Mouse (Mus musculus) embryonic facial prominence, embryonic 13.5 days (tissue): ENCODE results near the gene Zdhhc13. TPM values are rescaled to one million over a fixed set of nuclear protein-coding genes. Genes with fewer than 3 reads are reported as not detected.

Experiments used
- ATAC-seq: fragments of 200-750 bp; cut with Nextera tagmentation; 2 replicates; pipeline ENCODE4 v1.8.0; 2017; ENCODE audit warnings: low read depth; ENCODE audit not compliant: insufficient number of reproducible peaks, insufficient read depth, low FRiP score, low TSS enrichment
- H3K27ac ChIP-seq: fragments of 300-500 bp; sonication (generic); 2 replicates; pipeline ENCODE4 v1.5.1; 2015; ENCODE audit warnings: moderate library complexity, mild to moderate bottlenecking, inconsistent platforms
- H3K27me3 ChIP-seq: fragments of 300-500 bp; sonication (generic); 2 replicates; pipeline ENCODE4 v1.6.1; 2015; ENCODE audit warnings: mild to moderate bottlenecking, inconsistent platforms
- H3K36me3 ChIP-seq: fragments of 300-500 bp; sonication (generic); 2 replicates; pipeline ENCODE4 v1.6.1; 2015; ENCODE audit warnings: mild to moderate bottlenecking, inconsistent platforms
- H3K4me1 ChIP-seq: fragments of 300-500 bp; sonication (generic); 2 replicates; pipeline ENCODE4 v1.6.1; 2015; ENCODE audit warnings: inconsistent platforms
- H3K4me2 ChIP-seq: fragments of 300-500 bp; sonication (generic); 2 replicates; pipeline ENCODE4 v1.6.1; 2015; ENCODE audit warnings: moderate library complexity, mild to moderate bottlenecking, inconsistent platforms
- H3K4me3 ChIP-seq: fragments of 300-500 bp; sonication (generic); 2 replicates; pipeline ENCODE4 v1.5.1; 2015; ENCODE audit warnings: mild to moderate bottlenecking, inconsistent platforms
- H3K9ac ChIP-seq: fragments of 300-500 bp; sonication (generic); 2 replicates; pipeline ENCODE4 v1.6.1; 2015; ENCODE audit warnings: mild to moderate bottlenecking, inconsistent platforms
- H3K9me3 ChIP-seq: fragments of 300-500 bp; sonication (generic); 2 replicates; pipeline ENCODE4 v1.6.1; 2016; ENCODE audit warnings: inconsistent platforms
- WGBS: fragments of 180-500 bp; shearing (Covaris S2); methylation state at CpG from one replicate; pipeline ENCODE4 v1.1.7; 2015; ENCODE audit warnings: mixed read lengths; 5-methylcytosine and 5-hydroxymethylcytosine counted together
- polyA plus RNA-seq: library from polyadenylated mRNA; unstranded; fragments of >200 nt; fragmentation: Nextera tagmentation; extraction: Ambion mirVana; gene quantifications from 2 replicates; pipeline ENCODE4 v1.2.1, GENCODE M21; 2015

Zdhhc13 gene
- polyA plus RNA-seq, 1 experiment from 2014 or later, result 28.5 TPM

DNA sequence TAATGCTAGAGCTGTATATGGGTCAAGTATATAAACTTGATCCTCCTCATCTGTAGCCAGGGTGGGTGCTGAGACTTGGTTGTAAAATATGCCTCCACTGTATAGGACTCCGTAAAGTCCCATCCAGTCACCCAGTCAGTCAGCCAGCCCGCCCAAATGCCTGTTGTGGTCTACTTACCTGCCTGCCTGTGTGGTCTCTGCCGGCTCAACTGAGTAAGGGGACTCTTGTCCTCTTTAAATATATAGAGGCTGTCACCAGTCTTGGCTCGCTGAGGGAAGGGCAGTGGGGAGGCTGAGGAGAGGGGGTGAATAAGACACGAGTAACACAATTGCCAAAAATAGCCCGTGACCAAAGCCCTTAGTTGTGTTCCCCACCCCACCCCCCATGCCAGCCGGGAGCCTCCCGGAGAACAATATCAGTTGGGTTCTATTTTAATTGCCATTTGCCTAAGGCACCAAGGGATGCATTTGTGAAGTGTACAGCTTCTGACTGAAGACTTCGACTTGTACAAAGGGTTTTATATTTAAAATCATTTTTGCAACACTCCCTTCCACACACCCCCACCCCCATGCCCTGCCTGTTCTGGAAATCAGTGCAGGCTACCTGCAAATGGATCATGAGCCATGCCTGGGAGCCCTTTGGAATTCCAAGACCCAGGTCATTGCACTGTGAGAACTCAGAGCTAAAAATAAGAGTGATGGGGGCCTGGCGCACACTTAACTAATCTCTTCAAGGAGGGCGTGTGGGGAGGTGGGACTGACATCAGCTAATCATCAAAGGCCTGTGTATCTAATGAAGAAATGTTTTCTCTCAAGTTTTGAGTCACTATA, 59.2 kb downstream of the Zdhhc13 start, which contains the start of gene Csrp3:
Csrp3 (minus strand) TSS at position 214 of the 831 bp plus-strand sequence.
- 35% methylated on average over 11 of the region's 11 CpGs for WGBS
- Histone ChIP-seq H3K4me3 (no peak within 1 kb of the TSS), H3K36me3 (no peaks in the 10 kb centered on the region), H3K9ac (no peak within 1 kb of the TSS), H3K27me3 (no peaks in the 10 kb centered on the region), H3K4me1 (peaks cover 15% of the 10 kb centered on the region; the same call in 1 of the 2 replicates), H3K4me2 (no peak within 1 kb of the TSS), H3K27ac (no peak within 1 kb of the TSS), H3K9me3 (no peaks in the 10 kb centered on the region)
- ATAC-seq, result no peak

DNA sequence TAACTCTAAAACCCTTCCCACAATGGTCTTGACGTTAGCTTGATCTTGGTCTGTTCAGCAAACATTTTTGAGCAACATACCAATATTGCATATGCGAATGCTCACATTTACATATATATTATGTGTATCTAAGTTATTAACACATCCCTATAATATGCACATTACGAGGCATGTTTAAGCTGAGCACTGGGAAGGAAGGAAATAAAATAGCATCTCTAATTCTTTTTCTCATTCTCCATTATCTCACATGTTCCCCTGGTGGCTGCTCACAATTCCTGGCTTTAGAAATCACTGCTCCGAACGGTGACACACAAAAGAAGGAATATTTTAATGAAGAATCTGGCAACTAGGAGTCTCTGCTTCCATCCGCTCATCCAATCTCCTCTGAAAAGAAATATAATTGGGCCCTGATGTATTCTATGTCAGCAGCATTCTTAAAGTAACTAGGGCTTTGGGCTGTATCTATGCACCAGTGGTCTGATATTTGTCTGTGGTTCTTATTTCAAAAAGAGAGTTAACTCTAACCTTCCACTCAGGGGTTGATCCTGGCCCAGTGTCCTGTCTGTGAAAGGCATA, 62.8 kb downstream of the Zdhhc13 start:
- Histone ChIP-seq H3K9me3 (no peaks in the 10 kb centered on the region), H3K4me3 (no peak overlapping the region), H3K4me2 (no peak overlapping the region), H3K27ac (no peak overlapping the region), H3K9ac (no peak overlapping the region), H3K36me3 (no peaks in the 10 kb centered on the region), H3K4me1 (peaks cover 7% of the 10 kb centered on the region; the same call in 1 of the 2 replicates), H3K27me3 (no peaks in the 10 kb centered on the region)
- no peak for ATAC-seq
- WGBS, result 82% methylated on average over 6 of the region's 6 CpGs

DNA sequence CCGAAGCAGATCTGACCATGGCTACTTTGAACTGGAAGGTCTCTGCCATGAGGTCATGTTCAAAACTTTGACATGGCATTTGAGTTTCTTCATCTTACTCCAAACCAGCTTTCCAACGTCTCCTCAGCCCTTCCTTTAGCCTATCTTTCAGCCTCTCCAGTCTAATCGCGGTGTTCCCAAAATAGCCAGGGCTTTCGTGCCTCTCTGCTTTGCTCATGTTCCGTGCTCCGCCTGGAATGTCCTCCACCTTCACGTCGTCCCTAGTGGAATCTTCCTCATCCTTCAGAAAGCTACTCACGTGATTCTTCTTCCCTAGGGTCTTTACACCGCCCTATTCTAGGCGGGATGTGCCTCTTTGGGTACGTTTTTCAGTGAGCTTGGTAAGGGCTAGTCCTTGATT, 64.7 kb downstream of the Zdhhc13 start:
- H3K4me2 ChIP-seq, result no peak overlapping the region
- no peak overlapping the region for H3K4me3 ChIP-seq
- H3K36me3 ChIP-seq, result no peaks in the 10 kb centered on the region
- 86% methylated on average over 13 of the region's 13 CpGs for WGBS
- ATAC-seq, result no peak
- H3K4me1 ChIP-seq, result peaks cover under 1% of the 10 kb centered on the region; the same call in 1 of the 2 replicates
- no peaks in the 10 kb centered on the region for H3K27me3 ChIP-seq
- H3K9ac ChIP-seq, result no peak overlapping the region
- H3K27ac ChIP-seq, result no peak overlapping the region
- H3K9me3 ChIP-seq, result no peaks in the 10 kb centered on the region

DNA sequence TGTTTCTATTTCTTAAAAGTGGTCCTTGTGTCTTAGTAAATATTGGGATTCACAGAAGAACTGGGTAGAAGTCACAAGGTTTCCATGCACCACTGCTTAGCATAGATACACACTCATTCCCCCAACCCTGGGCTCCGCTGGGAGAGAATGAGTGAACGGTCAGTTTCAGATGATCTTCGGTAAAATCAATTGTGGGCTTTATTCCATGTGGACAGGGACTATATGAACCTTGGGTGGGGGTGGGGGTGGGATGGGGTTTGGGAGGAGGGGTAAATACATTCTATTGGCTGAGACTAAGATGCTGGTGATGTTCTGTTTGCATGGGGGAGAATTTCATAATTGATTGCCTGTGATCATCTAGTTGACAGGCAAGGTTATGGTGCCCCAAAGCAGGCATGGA, 66.7 kb downstream of the Zdhhc13 start:
- no peaks in the 10 kb centered on the region for H3K4me1 ChIP-seq
- ATAC-seq, result no peak
- no peak overlapping the region for H3K27ac ChIP-seq
- no peak overlapping the region for H3K4me3 ChIP-seq
- H3K36me3 ChIP-seq, result no peaks in the 10 kb centered on the region
- H3K4me2 ChIP-seq, result no peak overlapping the region
- no peaks in the 10 kb centered on the region for H3K27me3 ChIP-seq
- no peak overlapping the region for H3K9ac ChIP-seq
- H3K9me3 ChIP-seq, result no peaks in the 10 kb centered on the region
- WGBS, result 93% methylated on average over 3 of the region's 3 CpGs

- Histone ChIP-seq H3K36me3 (no peaks in the 10 kb centered on the region), H3K27ac (no peak overlapping the region), H3K4me1 (no peaks in the 10 kb centered on the region), H3K4me2 (no peak overlapping the region), H3K9me3 (no peaks in the 10 kb centered on the region), H3K9ac (no peak overlapping the region), H3K27me3 (no peaks in the 10 kb centered on the region), H3K4me3 (no peak overlapping the region)
- 47% methylated on average over 1 of the region's 1 CpGs for WGBS
- ATAC-seq, result no peak
Observed at GRCm38 (mm10) chr7:48858257-48858656, 69.5 kb downstream of the Zdhhc13 start.

DNA sequence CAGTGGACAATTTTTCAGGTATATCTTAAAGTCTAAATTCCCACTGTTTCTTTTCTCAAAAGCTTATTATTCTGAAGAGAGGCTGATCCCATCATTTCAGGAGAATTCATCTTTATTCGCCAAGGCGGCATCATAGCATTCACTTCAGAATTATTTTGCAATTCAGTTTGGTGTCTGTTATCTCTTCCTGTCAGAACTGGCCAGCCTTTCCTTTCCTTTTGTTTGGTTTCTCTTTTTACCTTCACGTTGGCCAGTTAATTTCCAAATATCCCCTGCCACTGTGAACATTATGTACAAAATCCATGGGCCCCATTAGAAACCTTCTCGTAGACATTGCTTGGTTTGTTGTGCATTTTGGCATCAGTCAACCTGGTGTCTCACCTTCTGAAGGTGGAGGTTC, 70.6 kb downstream of the Zdhhc13 start:
- Histone ChIP-seq H3K9me3 (no peaks in the 10 kb centered on the region), H3K27me3 (no peaks in the 10 kb centered on the region), H3K9ac (no peak overlapping the region), H3K4me1 (no peaks in the 10 kb centered on the region), H3K36me3 (no peaks in the 10 kb centered on the region), H3K4me3 (no peak overlapping the region), H3K4me2 (no peak overlapping the region), H3K27ac (no peak overlapping the region)
- WGBS, result 87% methylated on average over 4 of the region's 4 CpGs
- ATAC-seq, result no peak

- no peak for ATAC-seq
- peaks cover 10% of the 10 kb centered on the region for H3K36me3 ChIP-seq
- no peaks in the 10 kb centered on the region for H3K9me3 ChIP-seq
- no peaks in the 10 kb centered on the region for H3K4me1 ChIP-seq
- H3K27ac ChIP-seq, result no peak overlapping the region
- H3K4me2 ChIP-seq, result no peak overlapping the region
- no peak overlapping the region for H3K9ac ChIP-seq
- no peaks in the 10 kb centered on the region for H3K27me3 ChIP-seq
- 56% methylated on average over 1 of the region's 1 CpGs for WGBS
- H3K4me3 ChIP-seq, result no peak overlapping the region
Observed at GRCm38 (mm10) chr7:48860948-48861347, 72.1 kb downstream of the Zdhhc13 start.

- no peak for ATAC-seq
- Histone ChIP-seq H3K4me1 (no peaks in the 10 kb centered on the region), H3K9me3 (no peaks in the 10 kb centered on the region), H3K36me3 (peaks cover 16% of the 10 kb centered on the region), H3K9ac (no peak overlapping the region), H3K27me3 (no peaks in the 10 kb centered on the region), H3K4me2 (no peak overlapping the region), H3K27ac (no peak overlapping the region), H3K4me3 (no peak overlapping the region)
- WGBS, result 85% methylated on average over 4 of the region's 4 CpGs
Observed at GRCm38 (mm10) chr7:48861796-48862195, 73.0 kb downstream of the Zdhhc13 start.

DNA sequence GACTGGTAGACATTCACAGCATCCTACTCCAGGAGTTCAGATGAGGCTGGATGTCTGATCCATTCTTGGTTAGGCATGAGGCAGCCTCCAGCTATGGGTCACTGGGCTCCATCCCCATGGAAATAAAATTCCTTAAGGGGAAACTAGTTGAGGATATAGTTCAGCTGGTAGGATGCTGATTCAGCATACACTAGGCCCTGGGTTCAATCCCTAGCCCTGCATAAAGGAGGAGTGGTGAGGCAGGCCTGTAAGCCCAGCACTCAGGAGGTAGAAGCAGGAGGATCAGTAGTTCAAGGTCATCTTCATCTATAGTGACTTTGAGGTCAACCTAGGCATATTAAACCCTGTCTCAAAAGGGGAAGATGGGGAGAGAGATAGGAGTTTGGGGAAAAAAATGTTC, 75.4 kb downstream of the Zdhhc13 start:
- Histone ChIP-seq H3K36me3 (peaks cover 39% of the 10 kb centered on the region), H3K9ac (no peak overlapping the region), H3K4me2 (no peak overlapping the region), H3K4me3 (no peak overlapping the region), H3K4me1 (no peaks in the 10 kb centered on the region), H3K27ac (no peak overlapping the region), H3K27me3 (no peaks in the 10 kb centered on the region), H3K9me3 (no peaks in the 10 kb centered on the region)
- no peak for ATAC-seq

DNA sequence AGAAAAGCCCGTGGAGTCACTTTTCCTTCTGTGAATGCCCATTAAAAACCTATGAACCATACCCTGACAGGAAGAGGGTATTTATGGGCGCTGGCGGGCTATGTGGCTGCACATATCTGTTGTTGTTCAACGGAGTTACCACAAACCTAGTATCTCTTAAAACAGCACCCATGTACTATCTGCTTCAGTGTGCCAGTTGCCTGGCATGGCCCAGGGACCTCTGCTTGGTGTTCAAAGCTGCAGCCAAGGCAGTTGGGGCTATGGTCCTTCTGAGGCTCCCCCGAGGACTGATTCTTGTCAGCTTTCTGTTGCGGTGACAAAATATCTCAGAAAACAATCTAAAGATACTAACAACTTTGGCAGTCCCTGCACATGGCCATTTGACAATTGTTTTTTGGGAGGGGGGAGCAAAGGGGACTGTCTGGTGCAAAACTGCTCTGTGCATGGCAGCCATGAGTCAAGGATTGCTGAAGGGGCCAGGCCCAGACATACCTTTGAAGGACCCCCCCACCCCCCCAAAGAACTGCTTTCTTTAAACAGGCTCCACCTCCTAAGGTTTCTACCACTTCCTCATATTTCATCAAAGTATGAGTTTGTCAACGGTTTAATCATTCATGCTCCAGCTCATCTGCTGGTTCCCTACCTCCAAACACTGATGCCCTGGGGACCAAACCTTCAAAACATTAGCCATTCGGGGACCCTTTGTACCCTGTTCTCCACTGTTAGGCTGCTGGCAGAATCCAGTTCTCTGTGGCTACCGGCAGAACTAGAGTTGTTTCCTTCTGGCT, 76.1 kb downstream of the Zdhhc13 start:
- Histone ChIP-seq H3K4me2 (no peak overlapping the region), H3K27me3 (no peaks in the 10 kb centered on the region), H3K9ac (no peak overlapping the region), H3K4me3 (no peak overlapping the region), H3K27ac (no peak overlapping the region), H3K9me3 (no peaks in the 10 kb centered on the region), H3K4me1 (no peaks in the 10 kb centered on the region), H3K36me3 (peaks cover 45% of the 10 kb centered on the region)
- WGBS, result 88% methylated on average over 9 of the region's 9 CpGs
- no peak for ATAC-seq

DNA sequence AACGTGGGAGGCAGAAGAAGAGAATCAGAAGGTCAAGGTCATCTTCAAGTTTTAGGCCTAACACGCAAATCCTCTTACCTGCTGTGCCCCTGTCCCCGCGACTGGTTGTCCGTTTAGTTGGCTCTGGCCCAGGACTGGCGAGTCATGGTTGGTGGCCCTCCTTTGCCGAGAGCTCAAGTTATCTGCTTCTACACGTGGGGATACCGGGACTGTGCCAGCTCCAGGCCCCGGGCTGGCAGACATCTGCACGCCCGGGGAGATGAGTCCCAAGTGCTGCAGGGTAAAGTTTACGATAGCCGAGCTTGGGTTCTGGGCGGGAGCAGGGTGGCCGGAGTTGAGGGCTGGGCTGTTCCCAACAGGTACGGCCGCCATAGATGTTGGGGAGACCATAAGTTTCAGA, 78.8 kb downstream of the Zdhhc13 start:
- H3K4me1 ChIP-seq, result no peaks in the 10 kb centered on the region
- H3K9ac ChIP-seq, result no peak overlapping the region
- no peak for ATAC-seq
- H3K4me3 ChIP-seq, result no peak overlapping the region
- WGBS, result 91% methylated on average over 18 of the region's 18 CpGs
- H3K4me2 ChIP-seq, result no peak overlapping the region
- no peaks in the 10 kb centered on the region for H3K27me3 ChIP-seq
- H3K27ac ChIP-seq, result no peak overlapping the region
- H3K36me3 ChIP-seq, result peaks cover 73% of the 10 kb centered on the region
- H3K9me3 ChIP-seq, result no peaks in the 10 kb centered on the region
